Mouse (Mus musculus) forebrain, embryonic 10.5 days (tissue): ENCODE results near the gene Cntn4. TPM values are rescaled to one million over a fixed set of nuclear protein-coding genes. Genes with fewer than 3 reads are reported as not detected.

Experiments
- DNase-seq: peaks from one replicate; pipeline ENCODE4 v3.0.0-alpha.2; 2017; ENCODE audit warnings: low spot score; ENCODE audit errors: extremely low spot score
- H3K27ac ChIP-seq: fragments of 300-500 bp; sonication (generic); 2 replicates; pipeline ENCODE4 v1.5.1; 2016; ENCODE audit warnings: mild to moderate bottlenecking
- H3K27me3 ChIP-seq: fragments of 300-500 bp; sonication (generic); 2 replicates; pipeline ENCODE4 v1.6.1; 2016; ENCODE audit warnings: mild to moderate bottlenecking; ENCODE audit not compliant: poor library complexity, severe bottlenecking
- H3K36me3 ChIP-seq: fragments of 300-500 bp; sonication (generic); replicated peaks from 2 replicates; pipeline ENCODE4 v1.6.1; 2016; ENCODE audit warnings: mild to moderate bottlenecking, moderate library complexity
- H3K4me1 ChIP-seq: fragments of 300-500 bp; sonication (generic); 2 replicates; pipeline ENCODE4 v1.6.1; 2016
- H3K4me3 ChIP-seq: fragments of 300-500 bp; sonication (generic); 2 replicates; pipeline ENCODE4 v1.5.1; 2016; ENCODE audit warnings: mild to moderate bottlenecking, moderate library complexity
- H3K9me3 ChIP-seq: fragments of 300-500 bp; sonication (generic); 2 replicates; pipeline ENCODE4 v1.6.1; 2016; ENCODE audit warnings: mild to moderate bottlenecking, moderate library complexity
- WGBS: fragments of 180-500 bp; shearing (Covaris S2); methylation state at CpG from one replicate; pipeline ENCODE4 v1.1.7; 2016; 5-methylcytosine and 5-hydroxymethylcytosine counted together
- polyA plus RNA-seq: library from polyadenylated mRNA; unstranded; fragments of >200 nt; fragmentation: Nextera tagmentation; extraction: Ambion mirVana; gene quantifications from 2 replicates; pipeline ENCODE4 v1.2.1, GENCODE M21; 2016

Gene Cntn4
- polyA plus RNA-seq, 1 experiment from 2014 or later, result 0.16 TPM

- Histone ChIP-seq H3K4me3 (no peak overlapping the region), H3K4me1 (0 out of 2 replicates have a peak, but pooled peaks cover 3% of the 10 kb centered on the region), H3K27ac (no peak overlapping the region), H3K9me3 (no peaks in the 10 kb centered on the region), H3K36me3 (no peaks in the 10 kb centered on the region), H3K27me3 (no peaks in the 10 kb centered on the region)
- 80% methylated on average over 3 of the region's 3 CpGs for WGBS
- no peak for DNase-seq
These were observed 776.8 kb downstream of the Cntn4 start for GRCm38 (mm10) chr6:106454131-106454838.

GRCm38 (mm10) chr6:106455616-106456015 is 778.2 kb downstream of the Cntn4 start:
- DNase-seq, result no peak
- Histone ChIP-seq H3K27ac (no peak overlapping the region), H3K36me3 (no peaks in the 10 kb centered on the region), H3K9me3 (no peaks in the 10 kb centered on the region), H3K4me3 (no peak overlapping the region), H3K27me3 (no peaks in the 10 kb centered on the region), H3K4me1 (0 out of 2 replicates have a peak, but pooled peaks cover 3% of the 10 kb centered on the region)
- WGBS, result 95% methylated on average over 3 of the region's 3 CpGs

- Histone ChIP-seq H3K27me3 (no peaks in the 10 kb centered on the region), H3K27ac (no peak overlapping the region), H3K4me1 (0 out of 2 replicates have a peak, but pooled peaks cover 3% of the 10 kb centered on the region), H3K4me3 (no peak overlapping the region), H3K36me3 (no peaks in the 10 kb centered on the region), H3K9me3 (no peaks in the 10 kb centered on the region)
- DNase-seq, result no peak
- 90% methylated on average over 6 of the region's 6 CpGs for WGBS
These were observed 780.7 kb downstream of the Cntn4 start for GRCm38 (mm10) chr6:106458166-106458565.

GRCm38 (mm10) chr6:106462403-106462802 is 784.9 kb downstream of the Cntn4 start:
- no peak overlapping the region for H3K27ac ChIP-seq
- peaks cover 11% of the 10 kb centered on the region; the same call in 1 of the 2 replicates for H3K4me1 ChIP-seq
- WGBS, result 91% methylated on average over 6 of the region's 6 CpGs
- H3K4me3 ChIP-seq, result no peak overlapping the region
- no peak for DNase-seq
- H3K9me3 ChIP-seq, result no peaks in the 10 kb centered on the region
- no peaks in the 10 kb centered on the region for H3K27me3 ChIP-seq
- no peaks in the 10 kb centered on the region for H3K36me3 ChIP-seq

- WGBS, result 85% methylated on average over 2 of the region's 2 CpGs
These were observed 786.4 kb downstream of the Cntn4 start for GRCm38 (mm10) chr6:106463857-106464256.

GRCm38 (mm10) chr6:106465766-106466165 is 788.3 kb downstream of the Cntn4 start:
- Histone ChIP-seq H3K9me3 (no peaks in the 10 kb centered on the region), H3K27me3 (no peaks in the 10 kb centered on the region), H3K36me3 (no peaks in the 10 kb centered on the region), H3K4me3 (no peak overlapping the region), H3K27ac (no peak overlapping the region), H3K4me1 (peaks cover 11% of the 10 kb centered on the region; the same call in 1 of the 2 replicates)
- WGBS, result 37% methylated on average over 2 of the region's 2 CpGs
- no peak for DNase-seq

More at GRCm38 (mm10) chr6:106463857-106464256, 786.4 kb downstream of the Cntn4 start:
- Histone ChIP-seq H3K36me3 (no peaks in the 10 kb centered on the region), H3K27me3 (no peaks in the 10 kb centered on the region), H3K4me1 (peaks cover 11% of the 10 kb centered on the region; the same call in 1 of the 2 replicates), H3K4me3 (no peak overlapping the region), H3K27ac (no peak overlapping the region), H3K9me3 (no peaks in the 10 kb centered on the region)
- DNase-seq, result no peak

GRCm38 (mm10) chr6:106466267-106467029 is 789.0 kb downstream of the Cntn4 start:
- Histone ChIP-seq H3K27ac (no peak overlapping the region), H3K36me3 (no peaks in the 10 kb centered on the region), H3K4me3 (no peak overlapping the region), H3K9me3 (no peaks in the 10 kb centered on the region), H3K4me1 (peaks cover 11% of the 10 kb centered on the region; the same call in 1 of the 2 replicates), H3K27me3 (no peaks in the 10 kb centered on the region)
- 65% methylated on average over 5 of the region's 5 CpGs for WGBS
- no peak for DNase-seq

- Histone ChIP-seq H3K9me3 (no peaks in the 10 kb centered on the region), H3K4me1 (no peaks in the 10 kb centered on the region), H3K4me3 (no peak overlapping the region), H3K36me3 (no peaks in the 10 kb centered on the region), H3K27me3 (no peaks in the 10 kb centered on the region), H3K27ac (no peak overlapping the region)
- no peak for DNase-seq
- 83% methylated on average over 2 of the region's 2 CpGs for WGBS
These were observed 794.6 kb downstream of the Cntn4 start for GRCm38 (mm10) chr6:106471840-106472608.

- Histone ChIP-seq H3K4me1 (no peaks in the 10 kb centered on the region), H3K27ac (no peak overlapping the region), H3K4me3 (no peak overlapping the region), H3K9me3 (no peaks in the 10 kb centered on the region), H3K27me3 (no peaks in the 10 kb centered on the region), H3K36me3 (no peaks in the 10 kb centered on the region)
- 98% methylated on average over 2 of the region's 2 CpGs for WGBS
- no peak for DNase-seq
These were observed 796.4 kb downstream of the Cntn4 start for GRCm38 (mm10) chr6:106473871-106474270.

- Histone ChIP-seq H3K9me3 (no peaks in the 10 kb centered on the region), H3K36me3 (no peaks in the 10 kb centered on the region), H3K27me3 (no peaks in the 10 kb centered on the region), H3K4me3 (no peak overlapping the region), H3K27ac (no peak overlapping the region), H3K4me1 (no peaks in the 10 kb centered on the region)
- no peak for DNase-seq
- 97% methylated on average over 1 of the region's 1 CpGs for WGBS
These were observed 804.1 kb downstream of the Cntn4 start for GRCm38 (mm10) chr6:106481533-106481932.

- Histone ChIP-seq H3K4me3 (no peak overlapping the region), H3K9me3 (no peaks in the 10 kb centered on the region), H3K36me3 (no peaks in the 10 kb centered on the region), H3K4me1 (no peaks in the 10 kb centered on the region), H3K27ac (no peak overlapping the region), H3K27me3 (no peaks in the 10 kb centered on the region)
- no peak for DNase-seq
- WGBS, result 87% methylated on average over 3 of the region's 3 CpGs
These were observed 818.8 kb downstream of the Cntn4 start for GRCm38 (mm10) chr6:106496303-106496702.

- H3K27ac ChIP-seq, result no peak overlapping the region
- WGBS, result 90% methylated on average over 3 of the region's 3 CpGs
- H3K9me3 ChIP-seq, result no peaks in the 10 kb centered on the region
- no peaks in the 10 kb centered on the region for H3K36me3 ChIP-seq
- H3K4me3 ChIP-seq, result no peak overlapping the region
- H3K27me3 ChIP-seq, result no peaks in the 10 kb centered on the region
- DNase-seq, result no peak
- H3K4me1 ChIP-seq, result no peaks in the 10 kb centered on the region
These were observed 821.7 kb downstream of the Cntn4 start for GRCm38 (mm10) chr6:106499166-106499565.
